Mouse (Mus musculus): ENCODE measurements at regions not wholly inside any gene's neighbourhood (a gene's known extent, or its start where the extent isn't known, plus 50 kb on each side); places are given as distances from the start of the nearest gene placed in this dataset.

DNA sequence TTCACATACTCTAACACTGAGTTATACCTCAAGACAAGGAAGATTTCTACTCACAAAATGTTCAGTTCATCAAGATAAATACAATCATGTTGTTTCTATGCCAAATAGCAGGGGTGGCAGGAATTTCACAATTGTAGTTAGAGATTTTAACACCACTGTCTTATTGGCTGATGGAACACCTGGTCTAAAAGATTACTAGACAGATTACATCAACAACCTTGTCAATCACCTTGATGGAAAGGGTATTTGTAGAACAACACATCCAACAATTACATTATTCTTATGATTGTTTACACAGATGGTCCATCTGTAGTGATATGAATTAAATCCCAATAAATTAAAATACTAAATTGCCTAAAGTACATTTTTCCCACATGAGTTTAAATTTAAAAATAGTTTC, 657.4 kb downstream of the Hdgfl1 start:
- ATAC-seq (ENCODE audit: low FRiP score, low TSS enrichment): no peak
- Histone ChIP-seq H3K4me2 (replicated peaks; ENCODE audit: low read depth, low read length) (no peak overlapping the region), H3K4me3 (ENCODE audit: low read length) (no peak overlapping the region), H3K27ac (ENCODE audit: low read depth, low read length) (no peak overlapping the region), H3K27me3 (ENCODE audit: control insufficient read depth, insufficient read depth, low read length) (no peaks in the 10 kb centered on the region), H3K9me3 (ENCODE audit: control insufficient read depth, low read length) (no peaks in the 10 kb centered on the region), H3K36me3 (ENCODE audit: control insufficient read depth, insufficient read depth, low read length) (no peaks in the 10 kb centered on the region), H3K4me1 (ENCODE audit: control insufficient read depth, insufficient read depth, low read length) (no peaks in the 10 kb centered on the region), H3K9ac (ENCODE audit: low read depth, low read length) (no peak overlapping the region)

DNA sequence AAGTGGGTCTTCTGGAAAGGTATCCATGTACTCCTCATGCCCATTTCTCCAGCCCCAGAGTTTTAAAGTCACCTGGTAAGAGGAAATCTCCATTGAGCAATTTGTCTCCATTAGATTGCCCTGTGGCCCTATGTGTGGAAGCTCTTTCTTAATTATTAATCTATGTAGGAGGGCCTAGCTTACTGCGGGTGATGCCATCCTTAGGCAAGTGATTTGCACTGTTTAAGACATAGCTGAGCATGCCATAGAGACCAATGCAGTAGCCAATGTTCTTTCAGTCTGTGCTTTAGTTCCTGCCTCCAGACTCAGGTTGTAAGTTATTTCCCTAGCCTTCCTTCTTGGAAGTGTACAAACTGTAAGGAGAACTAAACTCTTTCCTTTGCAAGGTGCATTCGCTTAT, 661.0 kb downstream of the Hdgfl1 start:
- Histone ChIP-seq H3K27me3 (ENCODE audit: control insufficient read depth, insufficient read depth, low read length) (no peaks in the 10 kb centered on the region), H3K36me3 (ENCODE audit: control insufficient read depth, insufficient read depth, low read length) (no peaks in the 10 kb centered on the region), H3K4me3 (ENCODE audit: low read length) (no peak overlapping the region), H3K27ac (ENCODE audit: low read depth, low read length) (no peak overlapping the region), H3K9me3 (ENCODE audit: control insufficient read depth, low read length) (no peaks in the 10 kb centered on the region), H3K9ac (ENCODE audit: low read depth, low read length) (no peak overlapping the region), H3K4me2 (replicated peaks; ENCODE audit: low read depth, low read length) (no peak overlapping the region), H3K4me1 (ENCODE audit: control insufficient read depth, insufficient read depth, low read length) (no peaks in the 10 kb centered on the region)
- WGBS: 98% methylated on average over 2 of the region's 2 CpGs
- no peak for ATAC-seq (ENCODE audit: low FRiP score, low TSS enrichment)

DNA sequence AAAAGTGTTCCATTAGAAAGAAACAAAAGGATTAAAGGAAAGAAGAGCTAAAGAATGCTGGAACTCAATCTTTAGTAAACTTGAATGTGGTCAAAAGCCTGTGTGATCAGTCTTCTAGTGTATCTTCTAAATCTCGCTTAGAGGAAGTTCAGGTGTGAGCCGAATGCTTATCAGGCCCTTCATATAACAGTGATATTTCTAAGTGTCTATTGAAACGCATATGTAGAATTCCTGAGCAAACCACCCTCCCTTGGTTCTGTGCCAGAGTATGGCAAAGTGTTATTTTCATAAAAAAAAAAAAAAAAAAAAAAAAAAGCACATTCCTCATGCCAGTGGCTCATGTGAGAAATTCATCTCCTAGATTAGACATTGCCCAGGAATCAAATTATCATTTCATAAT, 681.2 kb downstream of the Hdgfl1 start:
- no peak overlapping the region for H3K9ac ChIP-seq (ENCODE audit: low read depth, low read length)
- H3K27ac ChIP-seq (ENCODE audit: low read depth, low read length): no peak overlapping the region
- H3K4me2 ChIP-seq (replicated peaks; ENCODE audit: low read depth, low read length): no peak overlapping the region
- no peak for ATAC-seq (ENCODE audit: low FRiP score, low TSS enrichment)
- no peaks in the 10 kb centered on the region for H3K9me3 ChIP-seq (ENCODE audit: control insufficient read depth, low read length)
- no peaks in the 10 kb centered on the region for H3K36me3 ChIP-seq (ENCODE audit: control insufficient read depth, insufficient read depth, low read length)
- no peaks in the 10 kb centered on the region for H3K27me3 ChIP-seq (ENCODE audit: control insufficient read depth, insufficient read depth, low read length)
- no peak overlapping the region for H3K4me3 ChIP-seq (ENCODE audit: low read length)
- 86% methylated on average over 3 of the region's 3 CpGs for WGBS
- H3K4me1 ChIP-seq (ENCODE audit: control insufficient read depth, insufficient read depth, low read length): no peaks in the 10 kb centered on the region

DNA sequence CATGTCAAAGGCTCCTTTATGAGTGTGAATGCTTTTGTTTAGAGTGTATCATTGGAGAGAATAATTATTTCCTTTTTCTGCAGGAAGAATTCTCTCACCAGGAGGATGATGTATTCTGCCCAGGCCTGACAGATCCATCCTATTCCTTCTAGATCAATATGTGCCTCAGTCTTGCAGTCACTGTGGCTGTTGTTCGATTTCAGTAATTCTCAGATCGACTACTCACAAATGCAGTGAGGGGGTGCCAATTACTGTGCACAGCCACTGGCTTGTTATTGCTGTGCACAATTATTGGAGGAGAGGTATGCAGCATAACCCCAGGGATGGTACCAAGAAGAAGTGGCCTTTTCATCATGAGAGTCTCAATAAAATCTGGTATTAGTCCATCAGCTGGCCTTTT, 689.2 kb downstream of the Hdgfl1 start:
- ATAC-seq (ENCODE audit: low FRiP score, low TSS enrichment): no peak
- Histone ChIP-seq H3K27ac (ENCODE audit: low read depth, low read length) (no peak overlapping the region), H3K4me3 (ENCODE audit: low read length) (no peak overlapping the region), H3K27me3 (ENCODE audit: control insufficient read depth, insufficient read depth, low read length) (no peaks in the 10 kb centered on the region), H3K36me3 (ENCODE audit: control insufficient read depth, insufficient read depth, low read length) (no peaks in the 10 kb centered on the region), H3K4me1 (ENCODE audit: control insufficient read depth, insufficient read depth, low read length) (no peaks in the 10 kb centered on the region), H3K4me2 (replicated peaks; ENCODE audit: low read depth, low read length) (no peak overlapping the region), H3K9ac (ENCODE audit: low read depth, low read length) (no peak overlapping the region), H3K9me3 (ENCODE audit: control insufficient read depth, low read length) (no peaks in the 10 kb centered on the region)
- 89% methylated on average over 2 of the region's 2 CpGs for WGBS

DNA sequence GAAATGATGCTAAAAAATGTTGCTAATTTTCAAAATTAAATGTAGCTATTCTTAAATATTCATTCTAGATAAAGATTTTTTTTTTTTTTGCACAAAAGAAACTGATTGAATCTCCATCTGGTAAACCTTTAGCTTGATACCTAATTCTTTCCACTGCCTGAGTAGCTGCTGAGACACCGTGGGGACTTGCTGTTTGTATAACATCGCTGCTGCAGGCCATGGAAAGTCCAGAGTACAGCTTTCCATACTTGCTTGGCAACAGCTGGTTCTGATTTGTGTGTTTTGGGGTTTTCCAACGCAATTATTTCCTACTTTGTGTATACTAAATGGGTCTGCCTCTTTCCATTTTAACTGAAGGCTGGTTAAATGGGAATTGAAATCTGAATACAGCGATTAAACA, 689.7 kb downstream of the Hdgfl1 start:
- H3K9ac ChIP-seq (ENCODE audit: low read depth, low read length): no peak overlapping the region
- H3K27me3 ChIP-seq (ENCODE audit: control insufficient read depth, insufficient read depth, low read length): no peaks in the 10 kb centered on the region
- no peaks in the 10 kb centered on the region for H3K36me3 ChIP-seq (ENCODE audit: control insufficient read depth, insufficient read depth, low read length)
- no peaks in the 10 kb centered on the region for H3K9me3 ChIP-seq (ENCODE audit: control insufficient read depth, low read length)
- ATAC-seq (ENCODE audit: low FRiP score, low TSS enrichment): no peak
- no peaks in the 10 kb centered on the region for H3K4me1 ChIP-seq (ENCODE audit: control insufficient read depth, insufficient read depth, low read length)
- H3K27ac ChIP-seq (ENCODE audit: low read depth, low read length): no peak overlapping the region
- 69% methylated on average over 4 of the region's 4 CpGs for WGBS
- H3K4me2 ChIP-seq (replicated peaks; ENCODE audit: low read depth, low read length): no peak overlapping the region
- no peak overlapping the region for H3K4me3 ChIP-seq (ENCODE audit: low read length)

DNA sequence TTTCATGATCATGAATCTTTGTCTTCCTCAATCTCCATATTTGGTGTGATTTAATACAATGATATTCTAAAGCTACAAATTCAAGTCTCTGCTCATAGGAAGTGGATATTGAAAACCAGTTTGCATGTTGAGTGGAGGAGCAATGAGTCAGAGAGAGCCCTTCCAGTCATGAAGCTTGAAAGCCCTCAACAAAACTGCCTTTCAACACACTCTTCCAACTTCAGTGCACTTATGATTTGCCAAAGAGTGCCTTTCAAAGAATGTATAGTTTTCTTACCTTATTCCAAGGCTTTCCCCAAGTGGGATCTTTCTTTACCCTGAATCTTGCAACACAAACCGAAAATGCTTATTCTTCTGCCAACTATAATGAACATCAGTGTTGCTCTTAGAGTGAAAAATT, 690.6 kb downstream of the Hdgfl1 start:
- Histone ChIP-seq H3K36me3 (ENCODE audit: control insufficient read depth, insufficient read depth, low read length) (no peaks in the 10 kb centered on the region), H3K27ac (ENCODE audit: low read depth, low read length) (no peak overlapping the region), H3K9me3 (ENCODE audit: control insufficient read depth, low read length) (no peaks in the 10 kb centered on the region), H3K4me1 (ENCODE audit: control insufficient read depth, insufficient read depth, low read length) (no peaks in the 10 kb centered on the region), H3K4me2 (replicated peaks; ENCODE audit: low read depth, low read length) (no peak overlapping the region), H3K4me3 (ENCODE audit: low read length) (no peak overlapping the region), H3K27me3 (ENCODE audit: control insufficient read depth, insufficient read depth, low read length) (no peaks in the 10 kb centered on the region), H3K9ac (ENCODE audit: low read depth, low read length) (no peak overlapping the region)
- WGBS: 89% methylated on average over 1 of the region's 1 CpGs
- no peak for ATAC-seq (ENCODE audit: low FRiP score, low TSS enrichment)

DNA sequence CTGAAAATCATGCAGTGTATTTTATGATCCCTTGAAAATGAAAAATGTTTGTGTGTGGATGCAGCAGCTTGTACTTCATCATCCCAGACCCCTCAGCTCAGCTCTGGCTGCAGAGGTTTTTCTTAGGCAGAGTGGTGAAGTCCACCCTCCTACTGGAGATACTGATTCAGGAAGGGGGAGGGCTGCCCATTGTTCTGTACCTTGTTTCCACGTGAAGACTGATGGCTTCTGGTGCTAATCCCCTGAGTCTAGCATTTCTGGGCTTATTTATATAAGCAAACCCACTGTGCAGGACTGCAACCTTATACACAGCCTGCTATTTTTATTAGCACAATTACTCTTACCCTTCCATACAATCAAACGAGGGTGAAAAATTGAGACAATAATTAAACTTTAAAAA, 708.6 kb downstream of the Hdgfl1 start:
- peak; percentile 81 for ATAC-seq (ENCODE audit: low FRiP score, low TSS enrichment)
- Histone ChIP-seq H3K9ac (ENCODE audit: low read depth, low read length) (no peak overlapping the region), H3K27me3 (ENCODE audit: control insufficient read depth, insufficient read depth, low read length) (no peaks in the 10 kb centered on the region), H3K4me3 (ENCODE audit: low read length) (no peak overlapping the region), H3K36me3 (ENCODE audit: control insufficient read depth, insufficient read depth, low read length) (no peaks in the 10 kb centered on the region), H3K4me1 (ENCODE audit: control insufficient read depth, insufficient read depth, low read length) (no peaks in the 10 kb centered on the region), H3K4me2 (replicated peaks; ENCODE audit: low read depth, low read length) (no peak overlapping the region), H3K9me3 (ENCODE audit: control insufficient read depth, low read length) (no peaks in the 10 kb centered on the region), H3K27ac (ENCODE audit: low read depth, low read length) (no peak overlapping the region)
- 11% methylated on average over 2 of the region's 2 CpGs for WGBS

DNA sequence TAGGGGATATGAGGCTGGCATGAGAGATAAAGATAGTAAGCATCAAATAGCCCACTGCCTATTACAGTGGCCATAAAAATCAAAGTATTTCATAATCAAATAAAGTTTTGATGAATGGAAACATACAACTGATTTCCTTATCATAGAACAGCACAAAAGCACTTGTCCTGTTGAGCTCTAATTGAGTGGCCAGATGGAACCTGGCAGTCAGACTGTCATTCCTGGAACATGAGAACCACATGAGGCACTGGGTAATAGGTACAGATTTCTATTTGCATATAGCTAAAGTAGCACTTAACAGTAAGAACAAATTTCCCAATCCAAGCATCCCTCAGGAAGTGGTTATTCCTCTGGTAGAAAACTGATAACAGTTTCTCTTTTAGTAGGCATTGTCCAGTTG, 732.3 kb downstream of the Hdgfl1 start:
- no peak overlapping the region for H3K9ac ChIP-seq (ENCODE audit: low read depth, low read length)
- H3K4me3 ChIP-seq (ENCODE audit: low read length): no peak overlapping the region
- no peaks in the 10 kb centered on the region for H3K9me3 ChIP-seq (ENCODE audit: control insufficient read depth, low read length)
- no peak for ATAC-seq (ENCODE audit: low FRiP score, low TSS enrichment)
- H3K4me2 ChIP-seq (replicated peaks; ENCODE audit: low read depth, low read length): no peak overlapping the region
- H3K27me3 ChIP-seq (ENCODE audit: control insufficient read depth, insufficient read depth, low read length): no peaks in the 10 kb centered on the region
- no peaks in the 10 kb centered on the region for H3K36me3 ChIP-seq (ENCODE audit: control insufficient read depth, insufficient read depth, low read length)
- no peaks in the 10 kb centered on the region for H3K4me1 ChIP-seq (ENCODE audit: control insufficient read depth, insufficient read depth, low read length)
- no peak overlapping the region for H3K27ac ChIP-seq (ENCODE audit: low read depth, low read length)

DNA sequence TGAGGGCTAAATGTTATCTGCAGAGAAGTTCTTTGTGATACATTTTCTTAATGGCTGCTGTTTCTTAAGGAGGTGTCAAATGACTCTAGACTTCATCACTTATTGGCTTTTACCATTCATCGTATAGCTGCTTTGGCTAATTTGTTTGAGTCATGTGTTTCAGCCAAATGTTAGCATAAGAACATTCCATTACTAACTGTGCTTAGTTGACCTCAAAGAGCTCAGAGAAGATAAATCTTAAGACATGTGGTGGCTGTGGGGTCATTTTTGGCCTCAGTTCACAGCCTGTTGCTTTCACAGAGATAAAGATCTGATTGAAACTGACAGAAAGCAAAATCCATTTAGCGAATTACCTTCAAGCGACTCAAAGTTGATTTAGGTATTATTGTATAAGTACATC, 743.6 kb downstream of the Hdgfl1 start:
- Histone ChIP-seq H3K36me3 (ENCODE audit: control insufficient read depth, insufficient read depth, low read length) (no peaks in the 10 kb centered on the region), H3K4me2 (replicated peaks; ENCODE audit: low read depth, low read length) (no peak overlapping the region), H3K27me3 (ENCODE audit: control insufficient read depth, insufficient read depth, low read length) (no peaks in the 10 kb centered on the region), H3K4me3 (ENCODE audit: low read length) (no peak overlapping the region), H3K4me1 (ENCODE audit: control insufficient read depth, insufficient read depth, low read length) (no peaks in the 10 kb centered on the region), H3K9ac (ENCODE audit: low read depth, low read length) (no peak overlapping the region), H3K27ac (ENCODE audit: low read depth, low read length) (no peak overlapping the region), H3K9me3 (ENCODE audit: control insufficient read depth, low read length) (no peaks in the 10 kb centered on the region)
- WGBS: 29% methylated on average over 3 of the region's 3 CpGs
- ATAC-seq (ENCODE audit: low FRiP score, low TSS enrichment): no peak; the same call in 1 of the 2 replicates

DNA sequence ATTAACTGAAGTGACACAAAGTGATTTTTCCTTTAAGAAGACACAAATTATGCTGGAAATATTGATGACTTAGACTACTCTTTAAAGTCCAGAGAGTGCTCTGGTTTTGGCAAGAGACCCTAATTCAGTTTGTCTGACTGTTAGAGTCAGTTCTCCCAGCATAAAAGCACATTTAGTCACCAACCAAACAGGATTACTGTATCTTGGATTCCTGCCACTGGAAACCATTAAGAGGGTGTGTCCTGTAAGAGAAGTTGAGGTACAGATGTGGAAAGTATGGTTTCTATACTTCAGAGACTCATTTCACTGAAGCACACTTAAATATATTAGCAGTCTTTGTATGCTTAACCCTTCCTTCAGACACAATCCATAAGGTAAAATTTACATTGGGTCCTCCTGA, 745.3 kb downstream of the Hdgfl1 start:
- no peak overlapping the region for H3K27ac ChIP-seq (ENCODE audit: low read depth, low read length)
- ATAC-seq (ENCODE audit: low FRiP score, low TSS enrichment): no peak

More for the DNA sequence above, 745.3 kb downstream of the Hdgfl1 start:
- no peaks in the 10 kb centered on the region for H3K4me1 ChIP-seq (ENCODE audit: control insufficient read depth, insufficient read depth, low read length)
- H3K27me3 ChIP-seq (ENCODE audit: control insufficient read depth, insufficient read depth, low read length): no peaks in the 10 kb centered on the region
- no peak overlapping the region for H3K4me3 ChIP-seq (ENCODE audit: low read length)
- no peaks in the 10 kb centered on the region for H3K36me3 ChIP-seq (ENCODE audit: control insufficient read depth, insufficient read depth, low read length)
- H3K9me3 ChIP-seq (ENCODE audit: control insufficient read depth, low read length): no peaks in the 10 kb centered on the region
- H3K4me2 ChIP-seq (replicated peaks; ENCODE audit: low read depth, low read length): no peak overlapping the region
- no peak overlapping the region for H3K9ac ChIP-seq (ENCODE audit: low read depth, low read length)

Measured in kidney, embryonic 14.5 days (tissue).